Mouse (Mus musculus) spleen, adult 12 weeks (tissue): ENCODE results near the gene Atl1.

ENCODE experiments used
- DNase-seq: peaks from one replicate; pipeline ENCODE4 v3.0.0; 2022; ENCODE audit warnings: low spot score

Gene Atl1

DNA sequence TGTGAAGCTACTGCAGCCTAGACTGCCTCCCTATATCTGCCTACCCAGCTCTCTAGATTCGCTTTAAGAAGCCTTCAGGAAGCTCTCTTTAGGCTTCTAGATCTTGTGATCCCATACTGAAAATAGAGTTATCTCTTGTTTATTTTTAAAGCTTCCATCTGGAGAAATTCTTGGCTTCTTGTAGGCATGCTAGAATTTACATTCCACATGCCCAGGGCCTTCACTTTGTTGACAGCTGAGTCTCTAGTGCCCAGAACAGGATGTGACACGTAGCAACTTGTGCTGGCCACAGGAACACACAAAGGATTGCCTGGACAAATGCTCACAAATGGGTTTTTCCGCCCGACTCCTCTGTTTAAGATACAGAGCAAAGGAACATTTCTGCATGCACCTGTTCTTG lies 123.5 kb downstream of the Atl1 start:
- DNase-seq, result no peak
